Mouse (Mus musculus) CH12.LX (cell line): ENCODE results near the gene Oxa1l. TPM values are rescaled to one million over a fixed set of nuclear protein-coding genes. Genes with fewer than 3 reads are reported as not detected.

ENCODE experiments used
- DNase-seq: peaks from one replicate; pipeline ENCODE4 v3.0.0-alpha.2; 2013; ENCODE audit errors: extremely low read depth
- H3K27ac ChIP-seq: 2 replicates; pipeline ENCODE4 v1.5.1; 2012; ENCODE audit warnings: low read depth, mild to moderate bottlenecking, control low read depth, moderate library complexity; ENCODE audit not compliant: insufficient read depth
- H3K27me3 ChIP-seq: replicated peaks from 2 replicates; pipeline ENCODE3; 2012; ENCODE audit warnings: inconsistent platforms
- H3K36me3 ChIP-seq, 2 experiments: replicated peaks in 1 of 2; 2 replicates each; pipeline versions ENCODE3 to v1.6.1; 2012; ENCODE audit warnings: inconsistent platforms in 1 of 2, low read length in 1 of 2, mild to moderate bottlenecking in 1 of 2, mixed read lengths in 1 of 2, moderate library complexity in 1 of 2; ENCODE audit not compliant: control insufficient read depth in 1 of 2, insufficient read depth in 1 of 2
- H3K4me1 ChIP-seq, 2 experiments: 2 replicates each; pipeline ENCODE4 v1.6.1; 2012; ENCODE audit warnings: inconsistent platforms in 1 of 2, moderate library complexity in 1 of 2; ENCODE audit not compliant: insufficient read depth in 2 of 2, control insufficient read depth in 1 of 2
- H3K4me2 ChIP-seq: 2 replicates; pipeline ENCODE4 v1.6.1; 2012; ENCODE audit warnings: low read depth, mild to moderate bottlenecking, control low read depth; ENCODE audit not compliant: poor library complexity, insufficient read depth, severe bottlenecking
- H3K4me3 ChIP-seq, 3 experiments: fragments of 150-350 bp in 1 of 3; sonication (generic) in 1 of 3; replicated peaks in 1 of 3; 2 replicates each; pipeline versions ENCODE3 to v1.5.1; 2011 to 2012; ENCODE audit warnings: low read depth in 2 of 3, low read length in 2 of 3, mild to moderate bottlenecking in 2 of 3, moderate library complexity in 2 of 3, control low read depth in 1 of 3, improper control_type of control experiment in 1 of 3, inconsistent platforms in 1 of 3, mixed read lengths in 1 of 3; ENCODE audit not compliant: poor library complexity in 1 of 3
- H3K79me2 ChIP-seq: replicated peaks from 2 replicates; pipeline ENCODE4 v1.6.1; 2012; ENCODE audit warnings: mild to moderate bottlenecking, moderate library complexity; ENCODE audit not compliant: control insufficient read depth, poor library complexity, insufficient read depth, severe bottlenecking; ENCODE audit errors: extremely low read depth
- H3K9ac ChIP-seq: 2 replicates; pipeline ENCODE4 v1.6.1; 2012; ENCODE audit warnings: low read depth, mild to moderate bottlenecking, control low read depth, moderate library complexity; ENCODE audit not compliant: insufficient read depth
- H3K9me3 ChIP-seq: replicated peaks from 2 replicates; pipeline ENCODE3; 2012; ENCODE audit warnings: low read length, inconsistent platforms, mixed read lengths
- EP300 ChIP-seq: IDR thresholded peaks from 2 replicates; pipeline ENCODE4 v1.6.1; 2011; ENCODE audit warnings: low read length, improper control_type of control experiment
- ETS1 ChIP-seq: conservative IDR thresholded peaks from 2 replicates; pipeline ENCODE4 v1.6.1; 2012; ENCODE audit warnings: low read depth, mild to moderate bottlenecking, inconsistent platforms, low read length, improper control_type of control experiment, moderate library complexity
- HCFC1 ChIP-seq: IDR thresholded peaks from 2 replicates; pipeline ENCODE4 v1.6.1; 2012; ENCODE audit warnings: low read depth, mild to moderate bottlenecking, inconsistent platforms, low read length, improper control_type of control experiment
- IRF4 ChIP-seq: IDR thresholded peaks from 2 replicates; pipeline ENCODE4 v1.6.1; 2014; ENCODE audit warnings: low read depth, mild to moderate bottlenecking, inconsistent platforms, low read length, improper control_type of control experiment
- JUN ChIP-seq: IDR thresholded peaks from 2 replicates; pipeline ENCODE4 v1.6.1; 2011; ENCODE audit warnings: low read depth, mild to moderate bottlenecking, low read length, improper control_type of control experiment, moderate library complexity; ENCODE audit not compliant: insufficient read depth
- JUND ChIP-seq: conservative IDR thresholded peaks from 2 replicates; pipeline ENCODE4 v1.6.1; 2011; ENCODE audit warnings: low read depth, low read length, improper control_type of control experiment
- KAT2A ChIP-seq: IDR thresholded peaks from 2 replicates; pipeline ENCODE4 v1.6.1; 2012; ENCODE audit warnings: low read length, improper control_type of control experiment, inconsistent platforms; ENCODE audit not compliant: insufficient replicate concordance
- MAX ChIP-seq: IDR thresholded peaks from 2 replicates; pipeline ENCODE4 v1.6.1; 2011; ENCODE audit warnings: low read length, improper control_type of control experiment
- MEF2A ChIP-seq: IDR thresholded peaks from 2 replicates; pipeline ENCODE4 v1.6.1; 2014; ENCODE audit warnings: low read depth, mild to moderate bottlenecking, inconsistent platforms, low read length, improper control_type of control experiment, borderline replicate concordance
- MXI1 ChIP-seq: IDR thresholded peaks from 2 replicates; pipeline ENCODE4 v1.6.1; 2011; ENCODE audit warnings: mild to moderate bottlenecking, low read depth, low read length, improper control_type of control experiment
- NRF1 ChIP-seq: IDR thresholded peaks from 2 replicates; pipeline ENCODE4 v1.6.1; 2014; ENCODE audit warnings: low read depth, mild to moderate bottlenecking, inconsistent platforms, low read length, improper control_type of control experiment, moderate library complexity
- POLR2A ChIP-seq: IDR thresholded peaks from 2 replicates; pipeline ENCODE4 v1.6.1; 2011; ENCODE audit warnings: low read depth, mild to moderate bottlenecking, improper control_type of control experiment, low read length
- POLR2AphosphoS2 ChIP-seq: IDR thresholded peaks from 2 replicates; pipeline ENCODE4 v1.6.1; 2011; ENCODE audit warnings: low read depth, low read length, improper control_type of control experiment
- RCOR1 ChIP-seq: conservative IDR thresholded peaks from 2 replicates; pipeline ENCODE4 v1.6.1; 2012; ENCODE audit warnings: low read depth, mild to moderate bottlenecking, inconsistent platforms, low read length, improper control_type of control experiment
- SMC3 ChIP-seq: IDR thresholded peaks from 2 replicates; pipeline ENCODE4 v1.6.1; 2011; ENCODE audit warnings: low read depth, low read length, improper control_type of control experiment
- UBTF ChIP-seq: IDR thresholded peaks from 2 replicates; pipeline ENCODE4 v1.6.1; 2012; ENCODE audit warnings: low read depth, mild to moderate bottlenecking, inconsistent platforms, low read length, improper control_type of control experiment, moderate library complexity
- ZC3H11A ChIP-seq: IDR thresholded peaks from 2 replicates; pipeline ENCODE4 v1.6.1; 2012; ENCODE audit warnings: low read depth, mild to moderate bottlenecking, inconsistent platforms, low read length, improper control_type of control experiment
- ZNF384 ChIP-seq: IDR thresholded peaks from 2 replicates; pipeline ENCODE4 v1.6.1; 2012; ENCODE audit warnings: low read depth, low read length, improper control_type of control experiment, inconsistent platforms
- dilution Hi-C: fragments of 300-500 bp; cut with MboI; formaldehyde crosslinking; loops from 2 replicates; pipeline ENCODE4 v1.14.3; 2020; ENCODE audit warnings: low sequenced_read_pairs; ENCODE audit not compliant: extremely low pct_unique_long_range_greater_than_20kb, extremely low pct_ligation_motif_present
- in situ Hi-C: fragments of 300-500 bp; cut with MboI; formaldehyde crosslinking; loops from 3 replicates; pipeline ENCODE4 v1.14.3; 2019; ENCODE audit warnings: low sequenced_read_pairs, low pct_ligation_motif_present, low pct_unique_long_range_greater_than_20kb, mixed read lengths
- polyA plus RNA-seq: library from polyadenylated mRNA; unstranded; fragments of >175 nt; gene quantifications from 2 replicates; pipeline ENCODE4 v1.2.1, GENCODE M21; 2012; ENCODE audit warnings: low read depth; ENCODE audit not compliant: insufficient read length
- total RNA-seq, 2 experiments: library from RNA; depleted of rRNA; stranded (reverse); fragments of 300-350 nt in 1 of 2; fragments of >200 nt in 1 of 2; gene quantifications; 2 replicates each; pipeline ENCODE4 v1.2.3; 2012 to 2014

Oxa1l gene
- total and polyA plus RNA-seq, 3 experiments: 34.7 to 111 (median 38.8) TPM

GRCm38 (mm10) chr14:54394309-54394708 lies 33.7 kb downstream of the Oxa1l start:
- Histone ChIP-seq H3K9me3 (peaks cover 6% of the 10 kb centered on the region), H3K4me2 (no peak overlapping the region), H3K9ac (no peak overlapping the region), H3K4me3 (no peak overlapping the region), H3K27me3 (no peaks in the 10 kb centered on the region), H3K79me2 (peaks cover 62% of the 10 kb centered on the region), H3K36me3 (peaks cover 19 to 50% of the 10 kb centered on the region in 2 experiments), H3K4me1 (peaks cover 18 to 81% of the 10 kb centered on the region in 2 experiments), H3K27ac (no peak overlapping the region)
- dilution Hi-C loops: no loop called here
- TF ChIP-seq ETS1 (no peak), ZNF384 (no peak), UBTF (no peak), EP300 (peak; percentile 50; the same call in 1 of the 2 replicates), KAT2A (no peak), POLR2A (no peak), MEF2A (no peak), JUND (peak; percentile 31; the same call in 1 of the 2 replicates), SMC3 (no peak), RCOR1 (0 out of 2 replicates have a peak, but pooled peaks have one; percentile 45), JUN (peak; percentile 7; the same call in 1 of the 2 replicates)
- DNase-seq: no peak
- in situ Hi-C loops: no loop called here

- peaks cover 9% of the 10 kb centered on the region for H3K9me3 ChIP-seq
- TF ChIP-seq MEF2A (no peak), RCOR1 (no peak), HCFC1 (no peak), ZC3H11A (no peak), MXI1 (no peak), MAX (no peak), NRF1 (no peak), SMC3 (no peak), POLR2AphosphoS2 (no peak), IRF4 (no peak)
- TF ChIP-seq, all 38 proteins: peak for 0
- peaks cover 22 to 47% of the 10 kb centered on the region in 2 experiments for H3K36me3 ChIP-seq
- peak overlapping the region; percentile 89; the same call in 1 of the 2 replicates for H3K27ac ChIP-seq
- no peaks in the 10 kb centered on the region for H3K27me3 ChIP-seq
- no peak overlapping the region for H3K4me3 ChIP-seq
- H3K4me2 ChIP-seq: no peak overlapping the region
- no peak overlapping the region for H3K9ac ChIP-seq
- H3K79me2 ChIP-seq: peaks cover 62% of the 10 kb centered on the region
- in situ Hi-C loops: no loop called here
- dilution Hi-C loops: no loop called here
- peaks cover 16 to 70% of the 10 kb centered on the region in 2 experiments for H3K4me1 ChIP-seq
- no peak for DNase-seq
Measured at GRCm38 (mm10) chr14:54396685-54397084, 36.1 kb downstream of the Oxa1l start.
